Mouse (Mus musculus) stomach, postnatal 0 days (tissue): Measurements from ENCODE around the gene Mgat1.

Experiments used
- CTCF ChIP-seq: IDR thresholded peaks from 2 replicates; pipeline ENCODE4 v1.5.1; 2016; ENCODE audit warnings: antibody characterized with exemption, low read depth, mild to moderate bottlenecking, moderate library complexity
- EP300 ChIP-seq: optimal IDR thresholded peaks from 2 replicates; pipeline ENCODE3; 2016; ENCODE audit warnings: antibody characterized with exemption

- TF ChIP-seq CTCF, result no peak
- no peak for TF ChIP-seq EP300
Observed at GRCm38 (mm10) chr11:49201142-49201541, 42.8 kb upstream of the Mgat1 start.
